Mouse (Mus musculus) intestine, postnatal 0 days (tissue): Measurements from ENCODE around the gene Taf6. TPM values are rescaled to one million over a fixed set of nuclear protein-coding genes. Genes with fewer than 3 reads are reported as not detected.

Experiments
- ATAC-seq: fragments of 200-750 bp; cut with Nextera tagmentation; 2 replicates; pipeline ENCODE4 v1.8.0; 2017; ENCODE audit warnings: mild to moderate bottlenecking, moderate TSS enrichment, moderate library complexity
- H3K27ac ChIP-seq: fragments of 300-500 bp; sonication (generic); 2 replicates; pipeline ENCODE4 v1.5.1; 2014; ENCODE audit warnings: mild to moderate bottlenecking, low read depth, low read length, moderate library complexity
- H3K27me3 ChIP-seq: fragments of 300-500 bp; sonication (generic); replicated peaks from 2 replicates; pipeline ENCODE4 v1.6.1; 2014; ENCODE audit warnings: low read length, mixed read lengths; ENCODE audit not compliant: control insufficient read depth, insufficient read depth
- H3K36me3 ChIP-seq: fragments of 300-500 bp; sonication (generic); 2 replicates; pipeline ENCODE4 v1.6.1; 2014; ENCODE audit warnings: mild to moderate bottlenecking, moderate library complexity; ENCODE audit not compliant: control insufficient read depth, insufficient read depth
- H3K4me1 ChIP-seq: fragments of 300-500 bp; sonication (generic); replicated peaks from 2 replicates; pipeline ENCODE4 v1.6.1; 2014; ENCODE audit warnings: antibody characterized with exemption, low read length, mixed read lengths; ENCODE audit not compliant: control insufficient read depth, insufficient read depth
- H3K4me2 ChIP-seq: fragments of 300-500 bp; sonication (generic); replicated peaks from 2 replicates; pipeline ENCODE4 v1.6.1; 2014; ENCODE audit warnings: low read depth, mild to moderate bottlenecking, moderate library complexity
- H3K4me3 ChIP-seq: fragments of 300-500 bp; sonication (generic); 2 replicates; pipeline ENCODE4 v1.5.1; 2014; ENCODE audit warnings: low read depth, low read length
- H3K9ac ChIP-seq: fragments of 300-500 bp; sonication (generic); 2 replicates; pipeline ENCODE4 v1.6.1; 2014; ENCODE audit warnings: mild to moderate bottlenecking, low read depth, low read length
- H3K9me3 ChIP-seq: fragments of 300-500 bp; sonication (generic); 2 replicates; pipeline ENCODE4 v1.6.1; 2016; ENCODE audit warnings: mixed run types; ENCODE audit not compliant: control insufficient read depth
- CTCF ChIP-seq: sonication (generic); IDR thresholded peaks from 2 replicates; pipeline ENCODE4 v1.5.1; 2016; ENCODE audit warnings: low read depth, mild to moderate bottlenecking, control low read depth, antibody characterized with exemption, moderate library complexity
- WGBS: fragments of 180-500 bp; shearing (Covaris S2); extraction: QIAGEN DNeasy Blood & Tissue Kit; methylation state at CpG from one replicate; pipeline ENCODE4 v1.1.7; 2014; 5-methylcytosine and 5-hydroxymethylcytosine counted together
- polyA plus RNA-seq: library from polyadenylated mRNA; unstranded; fragments of >200 nt; fragmentation: Nextera tagmentation; extraction: Ambion mirVana; gene quantifications from 2 replicates; pipeline ENCODE4 v1.2.1, GENCODE M21; 2015

Gene Taf6
- polyA plus RNA-seq: 21.8 and 23.5 TPM in 2 replicates

DNA sequence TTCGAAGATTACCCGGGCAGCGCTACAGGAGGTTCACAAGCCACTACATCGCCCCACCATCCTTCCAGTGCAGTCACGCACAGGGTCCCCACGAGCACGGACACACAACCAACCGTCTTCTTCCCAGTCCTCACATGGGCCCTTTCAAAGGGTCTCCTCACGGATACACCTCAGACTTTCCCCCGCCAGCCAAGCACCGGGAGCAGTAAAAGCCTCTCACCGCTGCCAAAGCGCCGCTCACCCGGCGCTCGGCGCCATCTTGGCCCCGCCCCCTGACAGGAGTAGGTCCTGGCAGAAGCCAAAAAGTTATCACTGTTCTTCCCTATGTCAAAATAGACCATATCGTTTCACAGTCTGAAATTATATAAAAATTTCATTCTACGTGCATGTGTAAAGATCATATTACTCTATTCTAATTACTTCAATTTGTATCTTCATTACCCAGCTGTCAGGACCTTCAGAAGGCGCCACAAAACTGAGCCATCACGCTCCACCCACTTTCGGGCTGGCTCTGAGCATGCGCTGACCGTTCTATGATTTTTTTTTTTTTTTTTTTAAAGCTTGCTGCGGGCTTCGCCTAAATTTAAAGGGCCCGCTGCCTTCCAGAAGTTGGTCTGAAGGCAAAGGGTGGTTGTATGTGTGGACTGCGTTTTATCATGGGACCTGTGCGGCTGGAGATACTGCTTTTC is at the start of gene Taf6, which contains the start of gene Cnpy4:
Gene Taf6 (minus strand): TSS at position 502 of the 689 bp plus-strand sequence.
Gene Cnpy4 (plus strand): TSS at position 536 of the 689 bp plus-strand sequence.
- peak within 1 kb of the TSS; percentile 72 for H3K9ac ChIP-seq
- H3K4me3 ChIP-seq: peak within 1 kb of the TSS; percentile 68
- ATAC-seq: peak; percentile 82
- peak within 1 kb of the TSS; percentile 68 for H3K4me2 ChIP-seq
- H3K27me3 ChIP-seq: no peaks in the 10 kb centered on the region
- 0 out of 2 replicates have a peak, but pooled peaks cover 4% of the 10 kb centered on the region for H3K4me1 ChIP-seq
- WGBS: under 1% methylated on average over 31 of the region's 31 CpGs
- peaks cover 16% of the 10 kb centered on the region for H3K36me3 ChIP-seq
- H3K27ac ChIP-seq: peak within 1 kb of the TSS; percentile 47; the same call in 1 of the 2 replicates
- no peak for TF ChIP-seq CTCF
- no peaks in the 10 kb centered on the region for H3K9me3 ChIP-seq

DNA sequence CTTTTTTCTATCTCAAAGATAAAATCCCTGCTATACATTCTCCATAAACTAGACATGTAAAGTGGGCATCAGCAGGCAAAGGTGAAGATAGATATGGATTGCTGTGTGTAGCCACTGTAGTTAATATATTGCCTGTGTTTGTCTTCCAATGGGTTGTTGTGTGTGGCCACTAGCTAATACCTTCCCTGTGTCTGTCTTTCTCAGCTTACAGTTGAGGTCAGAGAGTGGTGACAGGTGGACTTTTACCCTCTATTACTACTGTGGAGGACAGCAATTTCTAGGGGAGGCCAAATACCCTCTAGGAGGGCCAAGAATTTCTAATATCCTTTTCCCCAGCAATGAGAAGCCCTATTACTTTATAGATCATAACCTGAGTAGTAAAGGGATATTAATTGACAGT is 47.0 kb upstream of the Taf6 start:
- no peaks in the 10 kb centered on the region for H3K9me3 ChIP-seq
- no peaks in the 10 kb centered on the region for H3K36me3 ChIP-seq
- H3K27ac ChIP-seq: no peak overlapping the region
- H3K4me2 ChIP-seq: no peak overlapping the region
- no peaks in the 10 kb centered on the region for H3K4me1 ChIP-seq
- ATAC-seq: no peak
- no peak overlapping the region for H3K4me3 ChIP-seq
- no peaks in the 10 kb centered on the region for H3K27me3 ChIP-seq
- no peak for TF ChIP-seq CTCF
- H3K9ac ChIP-seq: no peak overlapping the region

DNA sequence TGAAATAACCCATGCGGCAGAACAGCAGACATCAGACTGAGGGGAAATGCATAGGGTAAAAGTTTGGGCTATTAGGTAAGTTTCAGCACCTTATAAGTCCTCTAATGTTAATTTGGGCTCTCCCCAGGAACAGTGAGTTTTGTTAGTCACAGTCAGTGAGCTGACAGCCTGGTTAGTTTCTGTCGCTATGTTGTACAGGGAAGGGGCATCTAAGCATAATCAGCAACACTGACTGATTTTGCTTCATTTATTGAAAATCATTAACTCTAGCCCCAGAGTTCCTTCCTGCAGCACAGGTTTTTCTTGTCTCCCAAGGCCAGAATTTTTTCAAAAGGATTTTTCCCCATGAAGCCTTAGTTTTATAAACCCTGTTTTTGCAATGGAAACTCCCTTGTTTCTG is 46.5 kb upstream of the Taf6 start:
- Histone ChIP-seq H3K9ac (no peak overlapping the region), H3K4me2 (no peak overlapping the region), H3K9me3 (no peaks in the 10 kb centered on the region), H3K4me1 (no peaks in the 10 kb centered on the region), H3K36me3 (no peaks in the 10 kb centered on the region), H3K27me3 (no peaks in the 10 kb centered on the region), H3K27ac (no peak overlapping the region), H3K4me3 (no peak overlapping the region)
- 64% methylated on average over 2 of the region's 2 CpGs for WGBS
- no peak for ATAC-seq
- TF ChIP-seq CTCF: no peak

GRCm38 (mm10) chr5:138229511-138229910 is 42.3 kb upstream of the Taf6 start:
- Histone ChIP-seq H3K4me2 (no peak overlapping the region), H3K4me3 (no peak overlapping the region), H3K36me3 (no peaks in the 10 kb centered on the region), H3K27ac (no peak overlapping the region), H3K9me3 (no peaks in the 10 kb centered on the region), H3K4me1 (no peaks in the 10 kb centered on the region), H3K27me3 (no peaks in the 10 kb centered on the region), H3K9ac (no peak overlapping the region)
- TF ChIP-seq CTCF: no peak
- WGBS: 87% methylated on average over 3 of the region's 3 CpGs
- ATAC-seq: no peak

DNA sequence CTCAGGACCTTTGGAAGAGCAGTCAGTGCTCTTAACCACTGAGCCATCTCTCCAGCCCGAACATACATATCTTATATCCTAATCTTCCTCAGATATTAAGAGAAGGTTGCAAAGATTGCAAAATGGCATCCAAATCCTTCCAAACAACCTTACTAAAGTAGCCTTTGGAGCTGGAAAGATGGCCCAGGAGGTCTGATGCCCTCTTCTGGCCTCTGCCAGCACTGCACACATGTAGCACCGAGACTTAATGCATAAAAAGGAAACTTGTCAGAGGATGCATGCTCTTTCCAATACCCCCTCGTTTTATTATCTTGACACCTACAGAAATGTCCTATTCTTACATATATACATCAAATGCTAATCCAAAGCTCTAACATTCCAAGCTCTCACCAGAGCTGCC is 40.8 kb upstream of the Taf6 start:
- H3K27ac ChIP-seq: no peak overlapping the region
- TF ChIP-seq CTCF: peak; percentile 58
- H3K9me3 ChIP-seq: no peaks in the 10 kb centered on the region
- H3K36me3 ChIP-seq: no peaks in the 10 kb centered on the region
- no peak for ATAC-seq
- no peak overlapping the region for H3K9ac ChIP-seq
- H3K4me1 ChIP-seq: no peaks in the 10 kb centered on the region
- H3K4me3 ChIP-seq: no peak overlapping the region
- H3K27me3 ChIP-seq: no peaks in the 10 kb centered on the region
- no peak overlapping the region for H3K4me2 ChIP-seq
- 57% methylated on average over 3 of the region's 3 CpGs for WGBS

DNA sequence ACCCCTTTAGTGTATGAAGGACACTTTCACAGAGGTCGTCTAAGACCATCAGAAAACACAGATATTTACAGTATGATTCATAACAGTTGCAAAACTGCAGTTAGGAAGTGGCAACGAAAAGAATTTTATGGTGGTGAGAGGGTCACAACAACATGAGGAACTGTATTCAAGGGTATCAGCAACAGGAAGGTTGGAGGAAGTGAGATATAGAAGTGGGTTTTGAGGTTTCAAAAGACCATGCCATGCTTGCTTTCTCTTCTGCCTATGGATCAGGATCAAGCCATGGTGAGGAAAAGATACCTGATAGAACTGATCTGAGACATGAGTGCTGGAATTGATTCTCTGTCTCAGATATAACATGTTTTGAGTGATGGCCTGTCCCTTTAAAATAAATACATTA is 40.1 kb upstream of the Taf6 start:
- H3K27me3 ChIP-seq: no peaks in the 10 kb centered on the region
- 61% methylated on average over 2 of the region's 2 CpGs for WGBS
- H3K36me3 ChIP-seq: no peaks in the 10 kb centered on the region
- no peak overlapping the region for H3K4me3 ChIP-seq
- no peak for TF ChIP-seq CTCF
- H3K9ac ChIP-seq: no peak overlapping the region
- no peaks in the 10 kb centered on the region for H3K4me1 ChIP-seq
- no peak overlapping the region for H3K4me2 ChIP-seq
- H3K9me3 ChIP-seq: no peaks in the 10 kb centered on the region
- ATAC-seq: no peak
- no peak overlapping the region for H3K27ac ChIP-seq
